Mouse (Mus musculus) cerebellum, adult 2 months (tissue): ENCODE results near the gene Dpy19l3. TPM values are rescaled to one million over a fixed set of nuclear protein-coding genes. Genes with fewer than 3 reads are reported as not detected.

ENCODE experiments used
- DNase-seq, 2 experiments: peaks; one replicate each; pipeline ENCODE4 v3.0.0; 2021
- H3K27ac ChIP-seq: fragments of 200-500 bp; 2 replicates; pipeline ENCODE4 v1.5.1; 2012; ENCODE audit warnings: low read length, control low read depth, inconsistent platforms; ENCODE audit not compliant: insufficient read depth
- H3K27me3 ChIP-seq: fragments of 200-500 bp; 2 replicates; pipeline ENCODE4 v1.6.1; 2012; ENCODE audit warnings: inconsistent platforms, mild to moderate bottlenecking, low read length, moderate library complexity; ENCODE audit not compliant: control insufficient read depth, insufficient read depth
- H3K4me1 ChIP-seq: fragments of 200-500 bp; 2 replicates; pipeline ENCODE4 v1.6.1; 2011; ENCODE audit warnings: low read length; ENCODE audit not compliant: control insufficient read depth, insufficient read depth
- H3K4me3 ChIP-seq: fragments of 200-500 bp; replicated peaks from 2 replicates; pipeline ENCODE3; 2011; ENCODE audit warnings: mild to moderate bottlenecking, low read depth, low read length, control low read depth; ENCODE audit not compliant: insufficient read depth
- CTCF ChIP-seq: fragments of 200-500 bp; IDR thresholded peaks from 2 replicates; pipeline ENCODE4 v1.5.1; 2011; ENCODE audit warnings: low read depth, mild to moderate bottlenecking, control low read depth, low read length, moderate library complexity, borderline replicate concordance; ENCODE audit not compliant: insufficient read depth
- POLR2A ChIP-seq: fragments of 200-500 bp; IDR thresholded peaks from 2 replicates; pipeline ENCODE4 v1.6.1; 2011; ENCODE audit warnings: low read length, control low read depth, borderline replicate concordance; ENCODE audit not compliant: insufficient read depth
- WGBS: fragments of 180-500 bp; shearing (Covaris S2); methylation state at CpG from one replicate; pipeline ENCODE4 v1.1.7; 2018; 5-methylcytosine and 5-hydroxymethylcytosine counted together
- polyA plus RNA-seq: library from polyadenylated mRNA; depleted of rRNA; stranded (reverse); fragments of >200 nt; gene quantifications from 2 replicates; pipeline ENCODE4 v1.2.3, GENCODE M21; 2012

Dpy19l3 gene
- polyA plus RNA-seq, 1 experiment, result 25.5 TPM

DNA sequence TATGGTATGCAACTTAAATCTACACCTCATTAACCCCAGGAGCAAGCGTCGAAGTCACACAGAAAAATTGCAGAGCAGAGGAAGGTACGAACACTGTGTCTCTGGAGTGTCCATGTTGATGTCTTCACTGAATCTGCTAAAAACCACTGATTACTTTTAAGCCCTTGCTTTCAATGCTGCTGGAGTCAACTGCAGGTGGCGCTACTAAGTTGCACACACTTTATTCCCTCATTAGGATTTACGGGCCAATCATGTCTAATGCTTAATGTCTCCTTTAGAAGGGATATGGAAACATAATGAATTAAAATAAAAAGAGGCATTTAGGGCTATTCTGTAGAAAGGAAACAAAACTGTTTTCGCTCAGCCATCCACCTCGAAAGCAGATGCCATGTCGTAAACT, 35.9 kb upstream of the Dpy19l3 start:
- TF ChIP-seq POLR2A, result no peak
- no peak for TF ChIP-seq CTCF
- Histone ChIP-seq H3K4me1 (peaks cover 4% of the 10 kb centered on the region; the same call in 1 of the 2 replicates), H3K27ac (no peak overlapping the region), H3K4me3 (no peak overlapping the region), H3K27me3 (no peaks in the 10 kb centered on the region)
- 86% methylated on average over 8 of the region's 8 CpGs for WGBS
- no peak for DNase-seq

- no peak overlapping the region for H3K27ac ChIP-seq
- DNase-seq, result no peak
- WGBS, result 95% methylated on average over 4 of the region's 4 CpGs
Measured at GRCm38 (mm10) chr7:35785579-35785978, 31.3 kb upstream of the Dpy19l3 start.

DNA sequence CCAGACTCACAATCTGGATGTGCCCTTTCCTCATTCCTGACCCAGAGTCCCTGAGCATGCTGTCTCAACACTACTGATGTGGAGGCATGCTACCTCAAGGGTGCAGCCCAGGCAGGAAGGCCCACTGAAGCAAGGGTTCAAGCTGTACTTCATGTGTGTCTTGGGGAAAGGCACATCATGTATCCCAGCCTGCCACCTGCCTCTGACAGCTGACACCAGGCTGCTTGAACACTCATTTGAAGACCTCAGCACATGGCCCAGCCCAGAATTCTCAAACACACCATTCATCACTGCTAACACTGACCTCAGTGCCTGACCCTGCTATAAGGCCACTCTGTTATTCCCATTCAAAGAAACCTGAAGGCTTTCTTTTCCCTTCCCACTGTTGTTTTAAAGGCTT, 28.0 kb upstream of the Dpy19l3 start:
- H3K4me3 ChIP-seq, result no peak overlapping the region
- TF ChIP-seq CTCF (no peak), POLR2A (no peak)
- H3K4me1 ChIP-seq, result no peaks in the 10 kb centered on the region
- no peak for DNase-seq
- no peak overlapping the region for H3K27ac ChIP-seq
- H3K27me3 ChIP-seq, result no peaks in the 10 kb centered on the region

More at GRCm38 (mm10) chr7:35785579-35785978, 31.3 kb upstream of the Dpy19l3 start:
- Histone ChIP-seq H3K4me3 (no peak overlapping the region), H3K4me1 (no peaks in the 10 kb centered on the region), H3K27me3 (no peaks in the 10 kb centered on the region)
- TF ChIP-seq CTCF (no peak), POLR2A (no peak)

- 93% methylated on average over 12 of the region's 12 CpGs for WGBS
- no peak for DNase-seq
- TF ChIP-seq POLR2A, result no peak
- H3K27ac ChIP-seq, result no peak overlapping the region
- H3K27me3 ChIP-seq, result no peaks in the 10 kb centered on the region
- no peak overlapping the region for H3K4me3 ChIP-seq
- no peaks in the 10 kb centered on the region; the same call in 1 of the 2 replicates for H3K4me1 ChIP-seq
Measured at GRCm38 (mm10) chr7:35774127-35774526, 19.9 kb upstream of the Dpy19l3 start.

GRCm38 (mm10) chr7:35772347-35772746, 18.1 kb upstream of the Dpy19l3 start:
- no peak for DNase-seq
- WGBS, result 86% methylated on average over 8 of the region's 8 CpGs
- H3K4me1 ChIP-seq, result no peaks in the 10 kb centered on the region; the same call in 1 of the 2 replicates
- TF ChIP-seq POLR2A, result no peak
- TF ChIP-seq CTCF, result no peak
- no peaks in the 10 kb centered on the region for H3K27me3 ChIP-seq
- no peak overlapping the region for H3K4me3 ChIP-seq
- no peak overlapping the region for H3K27ac ChIP-seq

- TF ChIP-seq CTCF (no peak), POLR2A (no peak)
- H3K4me3 ChIP-seq, result no peak overlapping the region
- H3K27me3 ChIP-seq, result no peaks in the 10 kb centered on the region
- H3K27ac ChIP-seq, result no peak overlapping the region
- no peaks in the 10 kb centered on the region; the same call in 1 of the 2 replicates for H3K4me1 ChIP-seq
- no peak for DNase-seq
Measured at GRCm38 (mm10) chr7:35771106-35771505, 16.9 kb upstream of the Dpy19l3 start.

DNA sequence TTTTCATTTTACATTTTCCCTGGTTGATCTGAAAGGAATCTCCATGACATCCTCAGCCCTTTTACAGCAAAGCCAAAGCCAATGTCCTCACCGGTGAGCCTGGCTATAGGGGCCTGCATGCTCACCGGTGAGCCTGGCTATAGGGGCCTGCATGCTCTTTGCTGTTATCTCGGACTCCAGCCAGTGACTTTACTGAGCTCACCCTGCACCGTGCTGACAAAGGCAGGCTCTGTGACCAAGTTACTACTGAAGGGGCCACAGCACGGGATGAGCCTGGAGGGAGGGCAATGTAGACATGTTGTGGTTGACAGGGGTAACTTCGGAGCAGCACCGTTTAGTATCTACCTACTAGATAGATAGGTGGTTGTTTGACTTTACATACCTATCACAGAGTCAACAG, 15.9 kb upstream of the Dpy19l3 start:
- no peak for DNase-seq
- Histone ChIP-seq H3K4me3 (no peak overlapping the region), H3K27me3 (no peaks in the 10 kb centered on the region), H3K4me1 (no peaks in the 10 kb centered on the region; the same call in 1 of the 2 replicates), H3K27ac (no peak overlapping the region)
- TF ChIP-seq POLR2A (no peak), CTCF (no peak)
- WGBS, result 84% methylated on average over 7 of the region's 7 CpGs

DNA sequence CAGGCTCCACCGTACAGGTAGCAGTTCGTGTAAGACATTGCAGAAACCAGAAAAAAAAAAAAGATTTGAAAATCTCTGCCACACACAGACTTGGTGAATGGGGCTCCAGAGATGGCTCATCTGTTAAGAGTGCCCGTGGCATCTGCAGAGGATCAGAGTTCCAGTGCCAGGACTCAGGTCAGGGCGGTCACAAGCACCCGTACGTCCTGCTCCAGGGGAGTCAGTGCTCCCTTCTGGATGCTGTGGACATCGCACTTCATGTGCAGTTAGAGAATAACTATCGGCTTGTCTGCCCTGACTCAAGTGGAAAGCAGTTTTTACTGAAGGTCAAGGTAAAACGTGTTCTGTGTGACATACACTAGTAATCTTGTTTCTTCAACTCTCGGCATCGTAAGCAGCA, 10.2 kb upstream of the Dpy19l3 start:
- H3K27ac ChIP-seq, result no peak overlapping the region
- no peak overlapping the region for H3K4me3 ChIP-seq
- WGBS, result 85% methylated on average over 11 of the region's 11 CpGs

More for the DNA sequence above, 10.2 kb upstream of the Dpy19l3 start:
- TF ChIP-seq CTCF (no peak), POLR2A (no peak)
- no peak for DNase-seq
- no peaks in the 10 kb centered on the region for H3K4me1 ChIP-seq
- H3K27me3 ChIP-seq, result no peaks in the 10 kb centered on the region
